Mouse (Mus musculus) CH12.LX (cell line): ENCODE measurements at regions not wholly inside any gene's neighbourhood (a gene's known extent, or its start where the extent isn't known, plus 50 kb on each side); places are given as distances from the start of the nearest gene placed in this dataset.

Source experiments
- DNase-seq: peaks from one replicate; pipeline ENCODE4 v3.0.0-alpha.2; 2013; ENCODE audit errors: extremely low read depth
- H3K27ac ChIP-seq: 2 replicates; pipeline ENCODE4 v1.5.1; 2012; ENCODE audit warnings: low read depth, mild to moderate bottlenecking, control low read depth, moderate library complexity; ENCODE audit not compliant: insufficient read depth
- H3K27me3 ChIP-seq: replicated peaks from 2 replicates; pipeline ENCODE3; 2012; ENCODE audit warnings: inconsistent platforms
- H3K36me3 ChIP-seq, 2 experiments: replicated peaks in 1 of 2; 2 replicates each; pipeline versions ENCODE3 to v1.6.1; 2012; ENCODE audit warnings: inconsistent platforms in 1 of 2, low read length in 1 of 2, mild to moderate bottlenecking in 1 of 2, mixed read lengths in 1 of 2, moderate library complexity in 1 of 2; ENCODE audit not compliant: control insufficient read depth in 1 of 2, insufficient read depth in 1 of 2
- H3K4me1 ChIP-seq, 2 experiments: 2 replicates each; pipeline ENCODE4 v1.6.1; 2012; ENCODE audit warnings: inconsistent platforms in 1 of 2, moderate library complexity in 1 of 2; ENCODE audit not compliant: insufficient read depth in 2 of 2, control insufficient read depth in 1 of 2
- H3K4me2 ChIP-seq: 2 replicates; pipeline ENCODE4 v1.6.1; 2012; ENCODE audit warnings: low read depth, mild to moderate bottlenecking, control low read depth; ENCODE audit not compliant: poor library complexity, insufficient read depth, severe bottlenecking
- H3K4me3 ChIP-seq, 3 experiments: fragments of 150-350 bp in 1 of 3; sonication (generic) in 1 of 3; replicated peaks in 1 of 3; 2 replicates each; pipeline versions ENCODE3 to v1.5.1; 2011 to 2012; ENCODE audit warnings: low read depth in 2 of 3, low read length in 2 of 3, mild to moderate bottlenecking in 2 of 3, moderate library complexity in 2 of 3, control low read depth in 1 of 3, improper control_type of control experiment in 1 of 3, inconsistent platforms in 1 of 3, mixed read lengths in 1 of 3; ENCODE audit not compliant: poor library complexity in 1 of 3
- H3K79me2 ChIP-seq: replicated peaks from 2 replicates; pipeline ENCODE4 v1.6.1; 2012; ENCODE audit warnings: mild to moderate bottlenecking, moderate library complexity; ENCODE audit not compliant: control insufficient read depth, poor library complexity, insufficient read depth, severe bottlenecking; ENCODE audit errors: extremely low read depth
- H3K9ac ChIP-seq: 2 replicates; pipeline ENCODE4 v1.6.1; 2012; ENCODE audit warnings: low read depth, mild to moderate bottlenecking, control low read depth, moderate library complexity; ENCODE audit not compliant: insufficient read depth
- H3K9me3 ChIP-seq: replicated peaks from 2 replicates; pipeline ENCODE3; 2012; ENCODE audit warnings: low read length, inconsistent platforms, mixed read lengths
- BHLHE40 ChIP-seq: IDR thresholded peaks from 2 replicates; pipeline ENCODE4 v1.6.1; 2011; ENCODE audit warnings: mild to moderate bottlenecking, low read depth, low read length, improper control_type of control experiment
- CHD1 ChIP-seq: IDR thresholded peaks from 2 replicates; pipeline ENCODE4 v1.6.1; 2012; ENCODE audit warnings: low read depth, low read length, improper control_type of control experiment, inconsistent platforms
- E2F4 ChIP-seq: IDR thresholded peaks from 2 replicates; pipeline ENCODE4 v1.6.1; 2011; ENCODE audit warnings: low read depth, low read length, improper control_type of control experiment; ENCODE audit not compliant: insufficient replicate concordance
- ELF1 ChIP-seq: IDR thresholded peaks from 2 replicates; pipeline ENCODE4 v1.6.1; 2014; ENCODE audit warnings: low read depth, mild to moderate bottlenecking, inconsistent platforms, low read length, improper control_type of control experiment
- ETS1 ChIP-seq: conservative IDR thresholded peaks from 2 replicates; pipeline ENCODE4 v1.6.1; 2012; ENCODE audit warnings: low read depth, mild to moderate bottlenecking, inconsistent platforms, low read length, improper control_type of control experiment, moderate library complexity
- GABPA ChIP-seq: IDR thresholded peaks from 2 replicates; pipeline ENCODE4 v1.6.1; 2012; ENCODE audit warnings: low read depth, low read length, improper control_type of control experiment, inconsistent platforms; ENCODE audit not compliant: insufficient replicate concordance
- IRF4 ChIP-seq: IDR thresholded peaks from 2 replicates; pipeline ENCODE4 v1.6.1; 2014; ENCODE audit warnings: low read depth, mild to moderate bottlenecking, inconsistent platforms, low read length, improper control_type of control experiment
- JUND ChIP-seq: conservative IDR thresholded peaks from 2 replicates; pipeline ENCODE4 v1.6.1; 2011; ENCODE audit warnings: low read depth, low read length, improper control_type of control experiment
- MAFK ChIP-seq: IDR thresholded peaks from 2 replicates; pipeline ENCODE4 v1.6.1; 2011; ENCODE audit warnings: low read length, improper control_type of control experiment; ENCODE audit not compliant: insufficient replicate concordance
- MAX ChIP-seq: IDR thresholded peaks from 2 replicates; pipeline ENCODE4 v1.6.1; 2011; ENCODE audit warnings: low read length, improper control_type of control experiment
- MAZ ChIP-seq: IDR thresholded peaks from 2 replicates; pipeline ENCODE4 v1.6.1; 2012; ENCODE audit warnings: low read depth, mild to moderate bottlenecking, inconsistent platforms, low read length, improper control_type of control experiment, moderate library complexity
- MEF2A ChIP-seq: IDR thresholded peaks from 2 replicates; pipeline ENCODE4 v1.6.1; 2014; ENCODE audit warnings: low read depth, mild to moderate bottlenecking, inconsistent platforms, low read length, improper control_type of control experiment, borderline replicate concordance
- NRF1 ChIP-seq: IDR thresholded peaks from 2 replicates; pipeline ENCODE4 v1.6.1; 2014; ENCODE audit warnings: low read depth, mild to moderate bottlenecking, inconsistent platforms, low read length, improper control_type of control experiment, moderate library complexity
- PAX5 ChIP-seq: IDR thresholded peaks from 2 replicates; pipeline ENCODE4 v1.6.1; 2012; ENCODE audit warnings: low read length, inconsistent platforms, mixed read lengths
- POLR2A ChIP-seq: IDR thresholded peaks from 2 replicates; pipeline ENCODE4 v1.6.1; 2011; ENCODE audit warnings: low read depth, mild to moderate bottlenecking, improper control_type of control experiment, low read length
- RAD21 ChIP-seq: IDR thresholded peaks from 2 replicates; pipeline ENCODE4 v1.6.1; 2011; ENCODE audit warnings: low read depth, mild to moderate bottlenecking, low read length, improper control_type of control experiment, moderate library complexity
- SIN3A ChIP-seq: IDR thresholded peaks from 2 replicates; pipeline ENCODE4 v1.6.1; 2012; ENCODE audit warnings: low read length, improper control_type of control experiment, inconsistent platforms
- SMC3 ChIP-seq: IDR thresholded peaks from 2 replicates; pipeline ENCODE4 v1.6.1; 2011; ENCODE audit warnings: low read depth, low read length, improper control_type of control experiment
- UBTF ChIP-seq: IDR thresholded peaks from 2 replicates; pipeline ENCODE4 v1.6.1; 2012; ENCODE audit warnings: low read depth, mild to moderate bottlenecking, inconsistent platforms, low read length, improper control_type of control experiment, moderate library complexity
- USF1 ChIP-seq: IDR thresholded peaks from 2 replicates; pipeline ENCODE4 v1.6.1; 2014; ENCODE audit warnings: low read depth, mild to moderate bottlenecking, inconsistent platforms, low read length, improper control_type of control experiment
- ZKSCAN1 ChIP-seq: IDR thresholded peaks from 2 replicates; pipeline ENCODE4 v1.6.1; 2012; ENCODE audit warnings: low read depth, inconsistent platforms, low read length, improper control_type of control experiment, borderline replicate concordance
- dilution Hi-C: fragments of 300-500 bp; cut with MboI; formaldehyde crosslinking; loops from 2 replicates; pipeline ENCODE4 v1.14.3; 2020; ENCODE audit warnings: low sequenced_read_pairs; ENCODE audit not compliant: extremely low pct_unique_long_range_greater_than_20kb, extremely low pct_ligation_motif_present
- in situ Hi-C: fragments of 300-500 bp; cut with MboI; formaldehyde crosslinking; loops from 3 replicates; pipeline ENCODE4 v1.14.3; 2019; ENCODE audit warnings: low sequenced_read_pairs, low pct_ligation_motif_present, low pct_unique_long_range_greater_than_20kb, mixed read lengths

DNA sequence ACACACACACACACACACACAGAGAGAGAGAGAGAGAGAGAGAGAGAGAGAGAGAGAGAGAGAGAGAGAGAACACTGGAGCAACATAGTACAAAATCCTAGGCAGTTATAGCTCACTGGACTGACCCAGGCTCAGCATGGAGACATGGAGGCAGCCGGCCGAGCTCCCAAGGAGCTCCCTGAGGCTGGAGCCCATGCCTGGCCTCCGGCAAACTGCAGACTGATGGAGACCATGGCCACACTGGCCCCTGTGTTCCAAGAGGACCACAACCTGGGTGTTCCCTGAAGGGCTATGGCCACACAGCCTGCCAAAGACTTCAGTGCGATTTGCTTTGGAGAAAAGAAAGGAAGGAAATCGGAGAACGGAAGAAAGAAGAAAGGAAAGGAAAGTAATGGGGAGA lies 128.9 kb downstream of the Sec61b start:
- in situ Hi-C loops = no loop called here

DNA sequence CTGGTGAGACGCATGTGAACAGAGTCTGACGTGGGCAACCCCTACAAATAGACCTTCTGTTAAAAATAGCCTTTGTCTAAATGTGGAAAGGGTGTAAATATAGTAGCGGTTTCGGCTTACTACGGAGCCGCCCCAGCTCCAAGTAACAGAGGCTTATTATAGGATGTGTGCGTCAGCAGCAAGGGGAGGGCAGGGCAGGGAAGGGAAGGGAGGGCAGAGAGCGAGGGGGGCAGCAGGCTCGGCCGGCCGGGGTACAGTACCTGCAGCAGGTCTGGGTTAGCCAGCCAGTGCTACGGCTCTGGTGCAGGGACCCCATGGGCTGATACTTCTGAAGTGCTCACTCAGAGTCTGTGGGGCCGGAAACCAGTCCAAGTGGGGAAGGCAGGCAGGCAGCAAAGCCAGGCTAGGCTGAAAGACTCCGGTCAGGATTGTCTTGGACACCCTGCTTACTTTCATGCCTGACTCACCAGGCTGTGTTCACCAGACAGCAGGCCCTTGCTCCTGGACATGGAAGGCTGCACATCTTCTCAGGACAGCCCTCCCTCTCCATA lies 129.5 kb downstream of the Sec61b start:
- DNase-seq = no peak
- dilution Hi-C loops = no loop called here
- no peak overlapping the region for H3K4me3 ChIP-seq

More for the DNA sequence above, 128.9 kb downstream of the Sec61b start:
- Histone ChIP-seq H3K9ac (no peak overlapping the region), H3K27ac (no peak overlapping the region), H3K27me3 (peaks cover 2% of the 10 kb centered on the region), H3K4me3 (no peak overlapping the region), H3K4me2 (peak overlapping the region; percentile 67), H3K36me3 (no peaks in the 10 kb centered on the region), H3K9me3 (no peaks in the 10 kb centered on the region), H3K79me2 (no peaks in the 10 kb centered on the region), H3K4me1 (peaks cover 6 to 17% of the 10 kb centered on the region in 2 experiments; a peak in 2 of 4 replicates)
- TF ChIP-seq SIN3A (no peak), ETS1 (no peak), CHD1 (no peak), ELF1 (no peak), UBTF (no peak), GABPA (no peak), POLR2A (no peak)
- dilution Hi-C loops = no loop called here
- DNase-seq = no peak

GRCm38 (mm10) chr4:47605676-47606075 lies 131.2 kb downstream of the Sec61b start:
- H3K4me2 ChIP-seq = no peak overlapping the region
- no peak overlapping the region for H3K9ac ChIP-seq
- H3K4me1 ChIP-seq = peaks cover 6 to 17% of the 10 kb centered on the region in 2 experiments; a peak in 2 of 4 replicates
- H3K27ac ChIP-seq = no peak overlapping the region
- TF ChIP-seq PAX5 (no peak), MAX (no peak), SMC3 (no peak), RAD21 (no peak), ELF1 (no peak), POLR2A (no peak), USF1 (no peak), JUND (no peak), MAZ (no peak), MAFK (no peak), BHLHE40 (no peak), ZKSCAN1 (no peak), MEF2A (no peak), IRF4 (no peak), E2F4 (no peak)
- DNase-seq = no peak
- no peaks in the 10 kb centered on the region for H3K79me2 ChIP-seq
- no peak overlapping the region for H3K4me3 ChIP-seq
- dilution Hi-C loops (no loop called here), in situ Hi-C loops (no loop called here)
- no peaks in the 10 kb centered on the region for H3K36me3 ChIP-seq
- peaks cover 2% of the 10 kb centered on the region for H3K27me3 ChIP-seq
- H3K9me3 ChIP-seq = no peaks in the 10 kb centered on the region

More for the DNA sequence above, 129.5 kb downstream of the Sec61b start:
- H3K4me2 ChIP-seq = peak overlapping the region; percentile 67; the same call in 1 of the 2 replicates
- peaks cover 6 to 17% of the 10 kb centered on the region in 2 experiments; a peak in 2 of 4 replicates for H3K4me1 ChIP-seq
- H3K36me3 ChIP-seq = no peaks in the 10 kb centered on the region
- no peaks in the 10 kb centered on the region for H3K9me3 ChIP-seq
- H3K79me2 ChIP-seq = no peaks in the 10 kb centered on the region
- peaks cover 2% of the 10 kb centered on the region for H3K27me3 ChIP-seq
- H3K9ac ChIP-seq = no peak overlapping the region
- H3K27ac ChIP-seq = no peak overlapping the region
- TF ChIP-seq NRF1 = no peak
- TF ChIP-seq MEF2A = peak; percentile 95
- 0 out of 2 replicates have a peak, but pooled peaks have one; percentile 19 for TF ChIP-seq IRF4
- no peak for TF ChIP-seq PAX5
- TF ChIP-seq, all 38 proteins: peak for 2
- in situ Hi-C loops = no loop called here
